Mouse (Mus musculus): ENCODE measurements around the gene Pgs1.

Gene Pgs1

GRCm38 (mm10) chr11:118049641-118050040 lies 63.5 kb downstream of the Pgs1 start:
- DNase-seq (ENCODE audit: low spot score in 2 of 2): no peak

GRCm38 (mm10) chr11:118050174-118050573 lies 64.1 kb downstream of the Pgs1 start:
- no peak for DNase-seq (ENCODE audit: low spot score in 2 of 2)

GRCm38 (mm10) chr11:118058367-118058766 lies 72.3 kb downstream of the Pgs1 start:
- no peak for DNase-seq (ENCODE audit: low spot score in 2 of 2)

GRCm38 (mm10) chr11:118058872-118059271 lies 72.8 kb downstream of the Pgs1 start:
- no peak for DNase-seq (ENCODE audit: low spot score in 2 of 2)

- no peak for DNase-seq (ENCODE audit: low spot score in 2 of 2)
These were observed 73.9 kb downstream of the Pgs1 start for GRCm38 (mm10) chr11:118060038-118060437.

- DNase-seq (ENCODE audit: low spot score in 2 of 2): no peak
These were observed 81.5 kb downstream of the Pgs1 start for GRCm38 (mm10) chr11:118067588-118067987.

GRCm38 (mm10) chr11:118068812-118069332 lies 82.8 kb downstream of the Pgs1 start:
- DNase-seq (ENCODE audit: low spot score in 2 of 2): no peak

GRCm38 (mm10) chr11:118071227-118071912 lies 85.3 kb downstream of the Pgs1 start:
- DNase-seq (ENCODE audit: low spot score in 2 of 2): no peak
